Mouse (Mus musculus): Measurements from ENCODE around the gene Pramel6.
"Not testable (repeated sequence)": the region's sequence is repeated elsewhere in the genome, so short reads cannot be mapped to it uniquely, and the experiment has no call there.

Gene Pramel6

GRCm38 (mm10) chr2:87506265-87506664 is at the start of gene Pramel6:
Gene Pramel6, plus strand, starts transcription at chr2:87506565.
- no peak for DNase-seq (ENCODE audit: low read depth)

GRCm38 (mm10) chr2:87461769-87462168 is 44.6 kb upstream of the Pramel6 start:
- no peak for DNase-seq (ENCODE audit: low read depth)

DNA sequence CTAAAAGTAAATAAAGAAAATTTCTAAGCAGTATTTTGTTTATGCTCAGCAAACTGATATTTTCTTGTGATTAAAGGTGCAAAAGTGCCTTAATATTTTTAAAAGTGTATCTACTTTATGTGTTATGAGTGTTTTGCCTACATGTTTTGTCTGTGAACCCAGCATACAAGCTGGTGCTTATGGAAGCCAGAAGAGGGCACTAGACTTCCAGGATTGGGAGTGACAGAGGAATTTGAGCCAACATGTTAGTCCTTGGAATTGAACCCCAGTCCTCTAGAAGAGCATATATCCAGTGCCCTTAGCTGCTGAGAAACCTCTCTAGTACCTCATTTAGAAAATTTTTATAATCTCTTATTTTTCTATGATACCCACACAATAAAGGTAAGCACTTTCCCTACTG is 26.2 kb upstream of the Pramel6 start:
- DNase-seq (ENCODE audit: low read depth): no peak

DNA sequence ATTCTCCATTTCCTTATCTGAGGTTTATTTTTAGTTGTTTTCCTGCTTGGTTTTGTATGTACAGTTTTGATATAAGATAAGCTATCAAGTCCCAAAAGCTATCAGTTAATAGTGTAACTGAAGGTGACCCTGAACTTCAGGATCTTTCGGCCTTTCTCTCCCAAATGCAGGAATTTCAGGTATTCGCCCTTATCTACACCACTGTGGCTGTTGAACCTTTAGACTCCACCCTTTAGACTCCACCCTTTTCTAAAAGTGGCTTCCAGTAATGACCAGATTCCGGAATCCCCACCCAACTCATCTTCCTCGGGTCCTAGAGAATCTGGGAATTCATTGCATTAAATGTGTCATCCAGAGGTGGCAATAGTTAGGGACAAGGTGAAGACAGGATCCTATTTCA is 25.2 kb upstream of the Pramel6 start:
- no peak for DNase-seq (ENCODE audit: low read depth)

DNA sequence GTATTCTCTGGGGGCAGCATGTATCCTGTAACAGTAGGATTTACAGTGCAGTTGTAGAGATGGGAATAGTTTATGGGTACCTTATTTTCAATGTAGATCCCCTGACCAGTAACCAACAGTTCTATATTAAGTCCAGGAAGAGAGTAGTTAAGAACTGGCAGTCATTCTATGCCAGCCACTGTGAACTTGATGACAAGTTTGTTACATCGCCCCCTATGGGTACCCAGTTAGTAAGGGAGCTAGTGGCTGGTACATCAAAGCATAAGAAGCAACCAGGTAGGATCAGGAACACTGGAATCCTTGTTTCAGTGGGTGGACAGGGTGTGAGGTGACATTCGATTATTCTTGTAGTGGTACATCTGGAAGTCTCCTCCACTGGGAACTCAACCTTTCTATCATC is 24.1 kb upstream of the Pramel6 start:
- no peak for DNase-seq (ENCODE audit: low read depth)

- not testable (repeated sequence) for DNase-seq (ENCODE audit: low read depth)
Observed at GRCm38 (mm10) chr2:87496993-87497392, 9.4 kb upstream of the Pramel6 start, which contains the start of gene Pramel7. Gene Pramel7, minus strand, starts transcription at chr2:87497093.

DNA sequence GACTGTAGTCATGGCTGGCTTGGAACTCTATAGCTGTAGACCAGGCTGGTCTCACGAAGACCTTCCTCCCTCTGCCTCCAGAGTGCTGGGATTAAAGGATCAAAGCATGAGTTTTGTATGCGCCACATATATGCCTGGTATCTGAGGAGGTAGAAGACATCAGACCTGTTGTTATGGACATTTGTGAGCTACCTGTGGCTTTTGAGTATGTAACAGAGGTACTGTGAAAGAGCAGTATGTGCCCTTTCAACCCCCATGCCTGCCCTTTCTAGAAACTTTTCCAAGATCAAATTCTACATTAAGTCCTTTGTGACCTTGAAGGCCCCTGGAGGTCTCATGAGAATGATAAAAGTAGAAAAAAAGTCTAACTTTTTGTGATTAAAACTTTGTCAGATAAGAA is 8.7 kb downstream of the Pramel6 start:
- no peak for DNase-seq (ENCODE audit: low read depth)

DNA sequence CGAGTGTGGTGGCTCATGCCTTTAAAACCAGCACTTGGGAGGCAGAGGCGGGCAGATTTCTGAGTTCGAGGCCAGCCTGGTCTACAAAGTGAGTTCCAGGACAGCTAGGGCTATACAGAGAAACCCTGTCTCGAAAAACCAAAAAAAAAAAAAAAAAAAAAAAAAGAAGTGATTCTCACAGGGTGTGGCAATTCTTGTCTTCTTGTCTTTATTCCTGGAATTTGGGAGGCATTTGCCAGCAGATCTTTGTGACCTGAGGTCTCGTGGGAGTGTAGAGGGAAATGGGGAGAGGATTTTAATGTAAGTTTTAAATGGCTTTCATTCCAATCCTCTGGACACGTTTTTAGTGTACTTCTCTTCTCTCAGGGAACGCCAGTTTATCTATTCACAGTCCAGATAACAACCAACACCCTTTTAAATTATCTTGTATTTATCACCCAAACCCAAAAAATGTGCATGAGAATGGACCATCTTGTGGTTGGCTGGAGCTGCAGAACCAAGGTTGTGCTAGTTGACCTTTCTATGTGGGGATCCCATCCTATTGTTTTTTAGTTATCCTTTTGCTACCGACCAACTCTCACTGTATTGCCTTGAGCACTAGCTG is 9.2 kb downstream of the Pramel6 start:
- DNase-seq (ENCODE audit: low read depth): no peak

DNA sequence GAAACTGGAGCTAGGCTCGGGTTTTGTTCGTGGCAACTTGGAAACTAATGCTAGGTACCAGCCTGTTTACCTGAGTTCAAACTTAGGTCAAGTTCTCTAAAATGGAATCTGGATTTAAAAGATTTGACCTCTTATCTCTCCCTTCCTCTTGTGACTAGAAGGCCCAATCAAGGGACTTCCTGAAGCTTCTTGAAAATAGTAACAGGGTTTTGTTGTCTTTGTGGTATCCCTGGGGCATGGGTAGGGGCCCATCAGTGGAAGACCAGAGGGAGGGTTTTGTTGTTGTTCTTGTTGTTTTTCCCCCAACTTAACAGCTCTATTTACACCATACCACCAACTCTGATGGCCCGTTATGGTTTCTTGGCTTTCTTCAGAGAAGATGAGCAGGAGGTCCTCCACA is 10.2 kb downstream of the Pramel6 start:
- DNase-seq (ENCODE audit: low read depth): no peak

- no peak for DNase-seq (ENCODE audit: low read depth)
Observed at GRCm38 (mm10) chr2:87520651-87521050, 14.3 kb downstream of the Pramel6 start.

DNA sequence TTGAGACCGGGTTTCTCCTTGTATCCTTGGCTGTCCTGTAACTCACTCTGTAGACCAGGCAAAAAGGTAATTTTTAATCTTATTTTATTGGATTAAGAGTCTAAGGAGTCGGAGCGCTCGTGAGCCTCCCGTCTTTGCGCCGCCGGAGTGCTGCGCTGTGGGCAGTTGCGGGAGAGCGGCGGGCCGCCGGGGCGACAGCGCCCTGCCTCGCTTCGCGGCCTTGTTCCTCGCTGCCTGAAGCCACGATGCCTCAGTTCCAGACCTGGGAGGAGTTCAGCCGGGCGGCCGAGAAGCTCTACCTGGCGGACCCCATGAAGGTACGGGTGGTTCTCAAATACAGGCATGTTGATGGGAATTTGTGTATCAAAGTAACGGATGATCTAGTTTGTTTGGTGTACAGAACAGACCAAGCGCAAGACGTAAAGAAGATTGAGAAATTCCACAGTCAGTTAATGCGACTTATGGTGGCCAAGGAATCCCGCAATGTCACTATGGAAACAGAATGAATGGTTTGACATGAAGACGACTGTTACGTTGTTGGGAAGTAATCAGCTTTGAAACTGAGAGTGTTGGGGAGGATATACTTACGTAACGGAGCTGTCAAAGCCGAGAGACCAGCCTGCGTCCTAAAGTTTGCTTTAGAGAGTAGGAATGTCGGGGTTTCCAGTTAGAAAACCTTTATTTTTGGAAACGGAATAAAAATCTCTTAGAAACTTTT is 19.7 kb downstream of the Pramel6 start:
- DNase-seq (ENCODE audit: low read depth): not testable (repeated sequence)

DNA sequence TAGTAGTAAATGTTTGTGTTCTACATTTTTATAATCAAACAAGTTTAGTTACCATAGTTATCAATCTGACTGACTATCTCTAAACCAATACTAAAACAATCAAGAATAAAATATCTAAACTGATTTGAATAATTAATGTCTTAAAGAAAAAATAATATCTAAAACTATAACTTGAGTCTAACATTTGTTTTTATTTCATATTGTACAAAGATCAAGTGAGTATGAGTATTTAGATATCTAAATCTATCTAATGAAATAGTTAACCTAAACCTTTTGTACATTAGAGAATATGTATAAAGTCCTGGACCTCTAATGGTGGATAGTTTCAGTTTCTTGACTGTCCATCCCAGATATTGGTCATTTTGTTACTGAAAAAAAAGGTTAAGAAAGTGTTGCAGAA is 25.1 kb downstream of the Pramel6 start, which contains the start of gene Olfr153:
Olfr153 (plus strand) TSS at position 301 of the 400 bp plus-strand sequence.
- DNase-seq (ENCODE audit: low read depth): no peak

DNA sequence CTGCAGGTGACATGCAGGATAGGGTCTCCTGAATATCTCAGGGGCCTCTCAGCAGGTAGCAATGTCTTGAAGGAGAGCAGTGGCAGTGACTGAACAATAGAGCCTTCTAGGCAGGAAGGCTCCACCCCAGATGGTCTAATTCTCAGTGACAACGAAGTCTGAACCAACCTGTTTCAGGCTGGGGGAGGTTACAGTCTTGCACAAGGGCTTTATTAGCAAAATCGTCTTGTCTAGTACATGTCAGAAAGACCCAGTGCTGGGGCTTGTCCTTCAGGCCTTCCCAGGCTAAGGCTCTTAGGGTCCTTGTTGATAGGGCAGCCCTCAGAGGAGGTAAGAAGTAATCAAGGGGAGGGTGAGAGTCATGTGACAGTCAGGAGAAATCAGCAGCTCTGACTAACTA is 28.5 kb downstream of the Pramel6 start:
- DNase-seq (ENCODE audit: low read depth): no peak

DNA sequence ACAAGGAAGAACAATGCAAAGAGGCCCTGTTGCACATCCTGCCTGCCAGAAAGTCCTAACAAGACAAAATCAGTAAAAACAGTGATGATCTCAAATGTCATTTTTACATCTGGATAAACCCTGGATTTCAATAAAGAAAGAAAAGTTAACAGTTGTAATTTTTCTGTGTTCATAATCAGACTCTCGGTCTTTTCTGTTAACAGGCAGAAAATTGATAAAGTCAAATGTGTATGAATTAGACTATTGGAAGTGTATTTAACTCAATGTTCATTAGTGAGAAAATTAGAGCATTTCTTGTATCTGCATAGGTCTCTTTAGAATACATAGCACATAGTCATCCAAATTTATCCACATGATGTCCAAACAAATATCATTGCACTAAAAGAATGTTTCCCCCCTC is 39.1 kb downstream of the Pramel6 start, which contains the start of gene Olfr1128:
Olfr1128 (minus strand) TSS at position 101 of the 400 bp plus-strand sequence.
- no peak for DNase-seq (ENCODE audit: low read depth)
